Mouse (Mus musculus): ENCODE measurements around the gene Macrod2. TPM values are rescaled to one million over a fixed set of nuclear protein-coding genes. Genes with fewer than 3 reads are reported as not detected.

Gene Macrod2
- polyA plus RNA-seq, 1 experiment from 2014 or later = 38.0 TPM

DNA sequence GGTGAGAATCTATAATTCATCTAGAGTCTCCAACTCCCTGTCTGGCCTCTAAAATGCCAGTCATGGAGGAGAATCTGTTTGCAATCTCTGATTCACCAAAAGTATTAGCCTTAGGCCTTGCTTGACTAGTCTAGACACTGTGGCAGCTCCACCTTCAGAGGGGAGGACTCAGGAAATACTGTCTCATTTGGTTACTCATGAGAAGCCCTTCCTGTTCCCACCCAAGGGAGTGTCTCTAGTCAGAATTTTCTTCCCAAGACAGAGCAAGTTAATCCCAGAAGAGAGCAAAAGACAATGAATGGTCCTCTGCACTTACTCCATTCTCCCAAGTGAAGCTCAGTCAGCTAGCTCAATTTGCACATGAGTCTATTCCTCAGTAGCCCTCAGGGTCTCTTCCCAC lies 871.5 kb downstream of the Macrod2 start:
- Histone ChIP-seq H3K9me3 (no peaks in the 10 kb centered on the region), H3K27me3 (ENCODE audit: insufficient read depth, poor library complexity, severe bottlenecking) (no peaks in the 10 kb centered on the region), H3K4me3 (no peak overlapping the region), H3K4me1 (replicated peaks) (0 out of 2 replicates have a peak, but pooled peaks cover 2% of the 10 kb centered on the region), H3K36me3 (no peaks in the 10 kb centered on the region), H3K27ac (no peak overlapping the region)
- DNase-seq (ENCODE audit: low spot score) = no peak

DNA sequence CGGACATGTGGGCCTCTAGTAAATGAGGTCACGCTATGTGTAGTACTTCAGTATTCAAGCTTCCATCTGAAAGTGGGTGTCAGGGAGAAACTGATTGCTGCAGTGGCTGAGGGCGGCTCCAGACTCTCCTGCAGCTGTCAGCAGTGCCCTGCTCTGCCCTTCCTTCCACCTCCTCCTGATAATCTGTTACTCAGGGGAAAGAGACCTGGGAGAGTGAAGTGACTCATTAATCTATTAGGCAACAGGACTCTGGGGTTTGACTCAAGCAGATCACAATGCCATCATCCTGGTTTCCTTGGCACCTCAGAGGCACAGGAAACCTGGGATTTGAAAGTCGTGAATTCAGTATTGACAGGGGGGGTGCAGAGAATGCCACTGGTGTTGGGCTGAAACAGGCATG lies 876.4 kb downstream of the Macrod2 start:
- no peaks in the 10 kb centered on the region for H3K27me3 ChIP-seq (ENCODE audit: insufficient read depth, poor library complexity, severe bottlenecking)
- no peak overlapping the region for H3K27ac ChIP-seq
- no peaks in the 10 kb centered on the region for H3K36me3 ChIP-seq
- H3K4me1 ChIP-seq (replicated peaks) = 0 out of 2 replicates have a peak, but pooled peaks cover 2% of the 10 kb centered on the region
- H3K9me3 ChIP-seq = no peaks in the 10 kb centered on the region
- H3K4me3 ChIP-seq = no peak overlapping the region
- WGBS = 60% methylated on average over 4 of the region's 4 CpGs
- no peak for DNase-seq (ENCODE audit: low spot score)

DNA sequence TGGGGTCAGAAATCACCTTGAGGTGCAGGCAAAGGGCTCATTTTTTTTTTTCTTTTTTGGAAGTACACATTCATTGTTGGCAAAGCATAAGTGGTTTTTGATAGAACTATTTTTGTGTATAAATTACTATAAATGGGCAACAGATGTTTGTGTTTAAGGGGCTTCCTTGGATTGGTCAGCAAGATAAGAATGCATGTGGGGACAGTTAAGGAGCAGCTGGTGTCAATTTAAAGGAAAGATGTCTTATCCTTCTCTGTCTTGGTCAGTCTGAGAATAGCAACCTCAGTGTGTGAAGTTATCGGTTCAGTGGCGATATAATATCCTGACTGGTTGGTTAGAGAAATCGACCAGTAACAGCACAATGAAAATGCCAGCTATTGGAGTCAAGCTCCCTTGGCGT lies 877.9 kb downstream of the Macrod2 start:
- Histone ChIP-seq H3K4me1 (replicated peaks) (0 out of 2 replicates have a peak, but pooled peaks cover 2% of the 10 kb centered on the region), H3K27me3 (ENCODE audit: insufficient read depth, poor library complexity, severe bottlenecking) (no peaks in the 10 kb centered on the region), H3K4me3 (no peak overlapping the region), H3K27ac (no peak overlapping the region), H3K9me3 (no peaks in the 10 kb centered on the region), H3K36me3 (no peaks in the 10 kb centered on the region)
- no peak for DNase-seq (ENCODE audit: low spot score)
- 75% methylated on average over 4 of the region's 4 CpGs for WGBS

DNA sequence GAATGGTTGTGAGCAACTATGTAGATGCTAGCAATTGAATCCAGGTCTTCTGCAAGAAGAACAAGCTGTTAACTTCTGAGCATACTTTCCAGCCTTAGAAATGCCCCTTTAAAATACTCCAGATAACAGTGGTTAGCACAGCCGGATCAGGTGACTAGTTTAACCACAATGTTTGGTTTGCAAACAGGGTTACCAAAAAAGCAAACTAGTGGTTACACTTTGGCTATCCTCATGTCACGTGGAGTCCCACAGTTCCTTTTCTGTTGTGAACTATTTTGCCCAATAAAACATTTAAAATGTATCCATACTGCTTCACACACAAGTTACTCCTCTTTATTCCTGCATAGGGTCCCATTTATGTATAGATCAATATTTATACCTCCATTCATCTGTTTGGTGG lies 879.2 kb downstream of the Macrod2 start:
- Histone ChIP-seq H3K27ac (no peak overlapping the region), H3K36me3 (no peaks in the 10 kb centered on the region), H3K27me3 (ENCODE audit: insufficient read depth, poor library complexity, severe bottlenecking) (no peaks in the 10 kb centered on the region), H3K9me3 (no peaks in the 10 kb centered on the region), H3K4me1 (replicated peaks) (0 out of 2 replicates have a peak, but pooled peaks cover 2% of the 10 kb centered on the region), H3K4me3 (no peak overlapping the region)
- no peak for DNase-seq (ENCODE audit: low spot score)
- WGBS = 84% methylated on average over 2 of the region's 2 CpGs

DNA sequence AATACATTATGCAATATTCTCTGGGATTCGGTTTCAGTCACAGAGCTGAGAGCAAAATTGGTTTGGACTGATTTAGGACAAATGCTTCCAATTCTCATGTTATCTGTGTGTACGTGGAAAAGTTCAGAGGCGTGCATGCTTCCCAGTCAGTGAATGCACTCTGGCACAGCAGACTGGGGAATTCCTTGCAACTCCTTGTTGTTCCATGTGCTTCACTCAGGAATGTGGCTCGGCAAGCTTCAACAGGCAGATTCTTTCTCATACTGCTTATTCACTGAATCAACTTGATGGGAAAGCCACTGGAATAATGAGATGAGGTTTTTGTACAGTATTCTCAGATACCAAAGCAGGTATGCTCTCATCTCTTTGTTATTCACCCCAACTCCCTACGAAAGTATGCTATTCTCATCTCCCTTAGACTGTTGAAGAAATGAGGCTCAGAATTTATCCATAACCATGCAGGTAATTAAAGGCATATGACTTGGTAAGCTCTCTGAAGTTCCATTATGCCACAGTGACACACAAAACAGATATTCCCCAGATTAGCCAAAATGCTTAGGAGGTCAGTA lies 884.1 kb downstream of the Macrod2 start:
- Histone ChIP-seq H3K9me3 (no peaks in the 10 kb centered on the region), H3K27me3 (ENCODE audit: insufficient read depth, poor library complexity, severe bottlenecking) (no peaks in the 10 kb centered on the region), H3K4me3 (no peak overlapping the region), H3K36me3 (no peaks in the 10 kb centered on the region), H3K4me1 (replicated peaks) (no peaks in the 10 kb centered on the region), H3K27ac (no peak overlapping the region)
- WGBS = 71% methylated on average over 5 of the region's 5 CpGs
- no peak for DNase-seq (ENCODE audit: low spot score)

DNA sequence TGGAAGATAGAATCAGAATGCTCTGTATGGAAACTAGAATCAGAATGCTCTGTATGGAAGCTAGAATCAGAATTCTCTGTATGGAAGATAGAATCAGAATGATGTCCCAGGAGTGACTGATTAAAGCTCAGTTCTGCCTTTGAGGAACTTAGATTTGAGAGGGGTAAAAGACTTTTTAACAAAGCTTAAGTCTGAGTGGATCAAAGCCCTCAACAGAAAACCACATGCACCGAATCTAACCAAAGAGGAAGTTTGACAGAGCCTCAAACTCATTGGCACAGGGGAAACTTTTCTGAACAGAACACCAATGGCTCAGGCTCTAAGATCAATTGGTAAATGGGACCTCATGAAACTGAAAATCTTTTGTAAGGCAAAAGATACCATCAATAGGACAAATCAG lies 885.7 kb downstream of the Macrod2 start:
- no peak for DNase-seq (ENCODE audit: low spot score)
- Histone ChIP-seq H3K9me3 (no peaks in the 10 kb centered on the region), H3K4me1 (replicated peaks) (no peaks in the 10 kb centered on the region), H3K4me3 (no peak overlapping the region), H3K36me3 (no peaks in the 10 kb centered on the region), H3K27me3 (ENCODE audit: insufficient read depth, poor library complexity, severe bottlenecking) (no peaks in the 10 kb centered on the region), H3K27ac (no peak overlapping the region)
- WGBS = 76% methylated on average over 1 of the region's 1 CpGs

DNA sequence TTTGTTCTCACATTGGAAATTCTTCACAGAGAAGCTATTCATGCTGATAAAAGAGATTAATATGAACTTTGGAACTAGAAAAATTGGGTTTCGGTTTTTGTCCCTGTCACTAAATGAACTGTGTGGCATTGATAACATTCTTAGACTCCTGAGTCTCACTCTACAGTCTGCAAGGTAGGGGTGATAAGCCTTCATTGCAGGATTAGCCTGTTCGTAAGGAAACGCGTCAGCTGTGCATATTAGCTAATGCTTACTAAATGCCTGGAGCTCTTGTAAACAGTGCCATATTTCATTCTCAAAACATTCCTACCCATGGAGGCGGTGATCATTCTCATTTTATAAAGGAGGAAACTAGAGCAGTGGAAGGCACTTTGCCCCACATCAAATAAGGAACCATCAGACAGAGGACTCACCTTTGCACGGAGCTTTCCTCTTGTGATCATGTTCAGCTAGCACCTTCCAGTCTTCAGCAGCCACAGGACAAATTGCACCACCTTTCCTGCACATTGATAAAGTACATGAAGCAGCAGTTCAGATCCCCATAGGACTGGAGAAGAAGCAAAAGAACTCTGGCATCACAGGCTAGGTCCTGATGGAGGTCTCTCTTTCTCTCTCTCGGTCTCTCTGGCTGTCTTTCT lies 891.1 kb downstream of the Macrod2 start:
- H3K9me3 ChIP-seq = no peaks in the 10 kb centered on the region
- no peak overlapping the region for H3K4me3 ChIP-seq
- H3K4me1 ChIP-seq (replicated peaks) = no peaks in the 10 kb centered on the region
- H3K36me3 ChIP-seq = no peaks in the 10 kb centered on the region
- no peak overlapping the region; the same call in 1 of the 2 replicates for H3K27ac ChIP-seq
- 86% methylated on average over 7 of the region's 7 CpGs for WGBS
- no peak for DNase-seq (ENCODE audit: low spot score)
- H3K27me3 ChIP-seq (ENCODE audit: insufficient read depth, poor library complexity, severe bottlenecking) = no peaks in the 10 kb centered on the region

DNA sequence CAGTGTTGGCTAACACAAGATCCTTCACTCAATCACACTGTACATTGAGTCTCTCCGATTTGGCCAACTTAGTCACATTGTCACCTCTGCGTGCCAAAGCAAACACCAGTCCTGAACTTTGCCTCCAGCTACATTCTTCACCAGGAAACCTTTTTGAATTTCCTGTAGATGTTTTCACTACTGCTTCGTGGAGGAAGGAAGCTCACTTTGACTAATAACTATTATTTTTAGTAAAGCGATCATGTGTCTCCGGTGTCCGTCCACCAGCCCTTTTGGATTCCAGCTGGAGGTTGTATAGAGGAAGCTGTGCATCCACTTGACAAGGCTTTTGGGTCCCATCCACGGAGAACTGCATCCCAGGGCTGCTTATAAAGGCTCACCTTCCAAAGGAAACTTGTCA lies 893.4 kb downstream of the Macrod2 start:
- Histone ChIP-seq H3K4me1 (replicated peaks) (no peaks in the 10 kb centered on the region), H3K27ac (no peak overlapping the region), H3K27me3 (ENCODE audit: insufficient read depth, poor library complexity, severe bottlenecking) (no peaks in the 10 kb centered on the region), H3K9me3 (no peaks in the 10 kb centered on the region), H3K4me3 (no peak overlapping the region), H3K36me3 (no peaks in the 10 kb centered on the region)
- no peak for DNase-seq (ENCODE audit: low spot score)
- WGBS = 60% methylated on average over 7 of the region's 7 CpGs

DNA sequence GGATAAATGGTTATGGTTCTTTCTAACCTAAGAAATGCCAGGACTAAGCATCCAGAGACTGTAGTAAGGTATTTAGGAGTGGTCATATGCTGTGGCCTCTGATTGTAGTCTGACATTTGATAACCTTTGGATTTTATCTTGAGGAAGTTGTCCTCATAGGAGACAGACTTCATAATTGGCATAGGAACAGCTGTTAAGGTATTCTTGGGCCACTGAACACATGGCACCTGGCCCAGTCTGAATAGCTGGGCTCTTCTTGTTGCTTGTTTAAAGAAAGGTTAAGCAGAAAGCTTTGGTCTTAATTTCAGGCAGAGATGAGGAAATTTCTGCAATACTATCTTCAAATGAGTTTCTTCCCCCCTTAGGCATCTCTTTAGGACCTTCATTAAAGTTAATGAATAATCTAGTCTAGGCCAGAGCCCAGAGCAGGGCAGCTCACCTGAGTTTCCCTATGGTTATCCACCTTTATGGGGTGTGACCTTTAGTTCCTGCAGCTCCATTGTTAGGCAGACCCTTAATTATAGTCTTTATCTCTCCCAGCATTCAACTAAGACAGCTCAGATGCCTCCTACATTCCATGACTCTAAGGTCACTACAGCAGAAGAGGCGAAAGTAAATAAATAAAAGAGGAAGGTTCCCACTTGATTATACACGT lies 894.1 kb downstream of the Macrod2 start:
- Histone ChIP-seq H3K36me3 (no peaks in the 10 kb centered on the region), H3K27me3 (ENCODE audit: insufficient read depth, poor library complexity, severe bottlenecking) (no peaks in the 10 kb centered on the region), H3K27ac (no peak overlapping the region), H3K4me3 (no peak overlapping the region), H3K9me3 (no peaks in the 10 kb centered on the region), H3K4me1 (replicated peaks) (no peaks in the 10 kb centered on the region)
- 52% methylated on average over 2 of the region's 2 CpGs for WGBS
- no peak for DNase-seq (ENCODE audit: low spot score)

DNA sequence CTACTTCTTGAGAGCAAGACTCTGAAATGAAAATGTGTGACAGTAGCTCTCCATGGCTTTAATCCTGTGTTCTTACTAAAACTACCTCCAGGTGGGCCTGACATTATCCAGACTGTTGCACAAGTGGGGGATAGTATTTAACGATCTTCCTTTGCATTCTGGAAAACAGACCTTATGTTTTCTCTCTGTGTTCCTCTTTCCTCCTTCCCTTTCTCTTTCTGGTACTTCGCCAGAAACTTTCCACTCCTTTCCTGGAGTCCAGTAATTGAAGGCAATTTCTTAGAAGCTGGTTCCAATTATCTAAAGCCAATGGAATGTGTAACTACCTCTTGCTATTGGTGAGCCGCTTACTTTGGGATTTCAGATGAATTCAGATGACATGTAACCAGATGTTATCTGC lies 897.7 kb downstream of the Macrod2 start:
- no peak overlapping the region for H3K27ac ChIP-seq
- 62% methylated on average over 3 of the region's 3 CpGs for WGBS
- H3K9me3 ChIP-seq = no peaks in the 10 kb centered on the region
- H3K4me1 ChIP-seq (replicated peaks) = no peaks in the 10 kb centered on the region
- H3K27me3 ChIP-seq (ENCODE audit: insufficient read depth, poor library complexity, severe bottlenecking) = no peaks in the 10 kb centered on the region
- no peak for DNase-seq (ENCODE audit: low spot score)
- no peaks in the 10 kb centered on the region for H3K36me3 ChIP-seq
- no peak overlapping the region for H3K4me3 ChIP-seq

DNA sequence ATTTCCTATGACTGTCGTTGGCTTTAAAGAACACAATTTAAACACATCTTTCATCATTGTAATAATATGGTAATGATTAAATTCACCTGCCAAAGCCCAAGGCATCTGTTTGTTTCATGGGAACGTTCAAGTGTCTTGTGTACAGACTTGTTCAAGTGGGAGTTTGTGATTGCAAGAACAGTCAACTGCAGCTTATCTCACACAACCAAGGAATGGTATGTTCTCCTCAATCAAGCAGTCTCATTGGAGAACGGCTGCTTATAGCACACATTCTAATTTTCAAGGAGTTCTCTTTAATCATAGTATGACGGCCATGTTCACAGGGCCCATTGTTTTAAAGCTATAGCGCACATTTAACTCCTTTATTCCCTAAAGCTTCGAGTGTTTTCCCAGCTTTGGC lies 904.1 kb downstream of the Macrod2 start:
- WGBS = 80% methylated on average over 6 of the region's 6 CpGs
- no peaks in the 10 kb centered on the region for H3K9me3 ChIP-seq
- H3K27me3 ChIP-seq (ENCODE audit: insufficient read depth, poor library complexity, severe bottlenecking) = no peaks in the 10 kb centered on the region
- H3K27ac ChIP-seq = no peak overlapping the region
- H3K36me3 ChIP-seq = no peaks in the 10 kb centered on the region
- H3K4me1 ChIP-seq (replicated peaks) = no peaks in the 10 kb centered on the region
- no peak overlapping the region for H3K4me3 ChIP-seq
- DNase-seq (ENCODE audit: low spot score) = no peak

DNA sequence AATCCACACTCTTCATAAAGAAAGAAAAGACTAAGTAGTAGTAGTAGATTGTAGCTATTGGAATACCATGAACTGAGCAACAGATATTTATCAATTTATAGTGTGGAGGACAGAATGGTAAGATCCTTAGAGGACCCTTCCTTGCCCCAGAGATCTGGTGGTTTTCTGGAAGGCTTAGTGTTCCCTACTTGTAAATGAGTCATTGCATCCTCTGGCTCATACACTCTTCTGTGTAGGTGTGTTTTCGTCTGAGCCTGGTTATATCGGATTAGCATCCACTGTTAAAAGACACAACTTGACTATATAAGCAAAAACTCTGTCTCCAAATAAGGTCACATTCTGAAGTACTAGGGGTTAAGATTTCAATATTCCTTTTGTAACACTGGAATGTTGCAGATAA lies 905.9 kb downstream of the Macrod2 start:
- H3K36me3 ChIP-seq = no peaks in the 10 kb centered on the region
- no peak overlapping the region for H3K27ac ChIP-seq
- H3K4me3 ChIP-seq = no peak overlapping the region
- no peak for DNase-seq (ENCODE audit: low spot score)
- H3K9me3 ChIP-seq = no peaks in the 10 kb centered on the region
- WGBS = 93% methylated on average over 2 of the region's 2 CpGs
- H3K27me3 ChIP-seq (ENCODE audit: insufficient read depth, poor library complexity, severe bottlenecking) = no peaks in the 10 kb centered on the region
- H3K4me1 ChIP-seq (replicated peaks) = no peaks in the 10 kb centered on the region

DNA sequence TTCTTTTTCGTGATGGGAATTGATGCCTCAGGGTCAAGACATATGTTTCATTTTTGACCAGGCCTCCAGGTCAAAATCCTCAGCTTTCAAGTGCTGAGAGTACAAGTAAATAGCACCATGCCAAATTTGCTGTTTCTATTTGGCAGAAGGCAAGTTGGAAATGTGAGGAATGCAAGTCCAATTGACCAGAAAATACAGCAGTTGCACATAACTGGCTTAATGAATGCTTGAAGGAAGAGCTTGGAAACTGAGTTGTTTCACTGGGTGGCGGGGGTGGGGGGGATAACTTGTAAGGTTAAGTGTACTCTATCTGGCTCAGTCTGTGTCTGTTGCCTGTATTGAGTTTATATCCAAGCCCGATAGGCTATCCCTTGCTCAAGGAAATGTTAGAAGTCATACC lies 913.3 kb downstream of the Macrod2 start:
- Histone ChIP-seq H3K36me3 (no peaks in the 10 kb centered on the region), H3K4me3 (no peak overlapping the region), H3K27me3 (ENCODE audit: insufficient read depth, poor library complexity, severe bottlenecking) (no peaks in the 10 kb centered on the region), H3K9me3 (no peaks in the 10 kb centered on the region), H3K4me1 (replicated peaks) (peaks cover 24% of the 10 kb centered on the region), H3K27ac (no peak overlapping the region)
- 89% methylated on average over 3 of the region's 3 CpGs for WGBS
- DNase-seq (ENCODE audit: low spot score) = no peak

All from hindbrain, embryonic 10.5 days (tissue).